Mouse (Mus musculus) adrenal gland, adult 2 months (tissue): Measurements from ENCODE around the gene Polr1d. TPM values are rescaled to one million over a fixed set of nuclear protein-coding genes. Genes with fewer than 3 reads are reported as not detected.

Experiments
- DNase-seq: peaks from one replicate; pipeline ENCODE4 v3.0.0; 2021
- polyA plus RNA-seq: library from polyadenylated mRNA; depleted of rRNA; stranded (reverse); fragments of >200 nt; gene quantifications from 2 replicates; pipeline ENCODE4 v1.2.3, GENCODE M21; 2012
- total RNA-seq, 2 experiments: library from RNA; stranded (reverse); gene quantifications; 2 replicates each; pipeline ENCODE4 v1.2.3; 2021

The Polr1d gene
- total and polyA plus RNA-seq, 3 experiments: 42.9 to 124 (median 111) TPM

GRCm38 (mm10) chr5:147055572-147056245 is 21.1 kb upstream of the Polr1d start:
- DNase-seq: no peak

GRCm38 (mm10) chr5:147056712-147057290 is 20.0 kb upstream of the Polr1d start:
- DNase-seq: no peak

- DNase-seq: no peak
These were observed 19.0 kb upstream of the Polr1d start for GRCm38 (mm10) chr5:147057626-147058414.

- DNase-seq: no peak
These were observed 18.2 kb upstream of the Polr1d start for GRCm38 (mm10) chr5:147058661-147059060.

GRCm38 (mm10) chr5:147059319-147059718 is 17.5 kb upstream of the Polr1d start:
- no peak for DNase-seq

GRCm38 (mm10) chr5:147060024-147060423 is 16.8 kb upstream of the Polr1d start:
- no peak for DNase-seq

GRCm38 (mm10) chr5:147063215-147063661 is 13.6 kb upstream of the Polr1d start:
- DNase-seq: peak; percentile 49

GRCm38 (mm10) chr5:147066129-147066528 is 10.7 kb upstream of the Polr1d start:
- DNase-seq: no peak

- DNase-seq: no peak
These were observed 9.9 kb upstream of the Polr1d start for GRCm38 (mm10) chr5:147066965-147067364.

- DNase-seq: no peak
These were observed 8.0 kb upstream of the Polr1d start for GRCm38 (mm10) chr5:147068876-147069275.

GRCm38 (mm10) chr5:147070791-147071516 is 5.9 kb upstream of the Polr1d start:
- DNase-seq: peak; percentile 45

GRCm38 (mm10) chr5:147071886-147072285 is 5.0 kb upstream of the Polr1d start:
- DNase-seq: no peak

- DNase-seq: no peak
These were observed 3.0 kb upstream of the Polr1d start for GRCm38 (mm10) chr5:147073805-147074204.

GRCm38 (mm10) chr5:147075103-147076025 is 1.5 kb upstream of the Polr1d start:
- DNase-seq: peak; percentile 43

GRCm38 (mm10) chr5:147076026-147076798 is 638 bp upstream of the Polr1d start, which contains the start of gene Lnx2:
Lnx2 (minus strand) TSS chr5:147076586.
- peak; percentile 99 for DNase-seq

- DNase-seq: peak; percentile 97
These were observed 620 bp downstream of the Polr1d start for GRCm38 (mm10) chr5:147077305-147078034.

GRCm38 (mm10) chr5:147078110-147078900 is 1.5 kb downstream of the Polr1d start:
- DNase-seq: peak; percentile 14

- no peak for DNase-seq
These were observed 8.5 kb downstream of the Polr1d start for GRCm38 (mm10) chr5:147085201-147085894.
